Comparison of ENCODE assay signal across 9 mouse cellular contexts in the genomic region with DNA sequence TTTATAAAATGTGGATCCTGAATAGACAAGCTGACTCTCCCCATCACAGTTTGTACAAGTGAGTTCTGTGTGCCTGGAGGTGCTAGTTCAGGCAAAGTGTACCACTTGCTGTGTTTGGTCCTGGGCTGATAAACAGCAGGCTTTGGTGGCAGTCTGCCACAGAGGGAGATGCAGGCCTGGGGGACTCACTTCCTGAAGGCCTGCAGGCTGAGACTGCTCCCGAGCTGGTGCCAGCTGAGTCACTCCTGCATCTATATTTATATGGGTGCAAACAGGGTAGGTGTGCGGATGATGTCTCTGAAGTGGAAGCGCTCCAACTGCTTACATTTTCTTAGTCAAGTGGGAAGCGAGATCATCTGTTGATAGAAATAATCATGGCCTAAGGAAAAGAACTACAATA. TPM values are rescaled to one million over a fixed set of nuclear protein-coding genes. Genes with fewer than 3 reads are reported as not detected.
DNase-seq lines count a peak whose midpoint lies in the region; ATAC-seq and TF ChIP-seq lines count a peak whose summit lies in the region.
"Had no signal": no experiment of that assay in that cellular context is flagged by ENCODE, and none has a peak within 500 bp of the region (broad histone marks: within the 10 kb centered on the region; RNA-seq: fewer than 3 reads in every experiment).

No protein-coding gene starts in this region.

- no peak overlapping the region for H3K27ac ChIP-seq in lung, postnatal 0 days (ENCODE audit: low read length)
- peak overlapping the region; percentile 75 for H3K27ac ChIP-seq in embryonic fibroblast, embryonic 13.5 days (ENCODE audit: insufficient read depth, low read length)
- peak overlapping the region; percentile 94 for H3K27ac ChIP-seq in olfactory bulb, adult 2 months (ENCODE audit: insufficient read depth, low read depth, low read length)
- no peak overlapping the region for H3K27ac ChIP-seq in limb, embryonic 10.5 days
- H3K27ac ChIP-seq in midbrain, embryonic 13.5 days, result no peak overlapping the region
- H3K27ac ChIP-seq: macrophage had no signal

- H3K9ac ChIP-seq in lung, postnatal 0 days (replicated peaks; ENCODE audit: low read depth), result no peak overlapping the region
- no peak overlapping the region for H3K9ac ChIP-seq in midbrain, embryonic 13.5 days (replicated peaks)

- H3K9me3 ChIP-seq in lung, postnatal 0 days (ENCODE audit: low read length), result no peaks in the 10 kb centered on the region
- H3K9me3 ChIP-seq in limb, embryonic 10.5 days (replicated peaks), result no peaks in the 10 kb centered on the region
- H3K9me3 ChIP-seq in midbrain, embryonic 13.5 days, result no peaks in the 10 kb centered on the region

- H3K36me3 ChIP-seq in lung, postnatal 0 days (ENCODE audit: insufficient read depth, low read length), result peaks cover 3% of the 10 kb centered on the region; the same call in 1 of the 2 replicates
- H3K36me3 ChIP-seq in limb, embryonic 10.5 days, result peaks cover 9% of the 10 kb centered on the region
- peaks cover 4% of the 10 kb centered on the region for H3K36me3 ChIP-seq in midbrain, embryonic 13.5 days

- intact Hi-C loops in heart, postnatal 14 days (cut with DNase I), result no loop called here

- TF ChIP-seq EP300 in lung, postnatal 0 days (IDR thresholded peaks at IDR 0.05), result no peak

- peak; percentile 62; the same call in 1 of the 2 replicates for ATAC-seq in lung, postnatal 0 days
- ATAC-seq in midbrain, embryonic 13.5 days, result no peak

- no peaks in the 10 kb centered on the region for H3K27me3 ChIP-seq in lung, postnatal 0 days (replicated peaks; ENCODE audit: insufficient read depth, low read length)
- no peaks in the 10 kb centered on the region for H3K27me3 ChIP-seq in limb, embryonic 10.5 days (ENCODE audit: low read depth, poor library complexity, severe bottlenecking)
- H3K27me3 ChIP-seq in midbrain, embryonic 13.5 days, result no peaks in the 10 kb centered on the region

- H3K4me1 ChIP-seq in lung, postnatal 0 days (ENCODE audit: insufficient read depth, low read depth, low read length), result no peaks in the 10 kb centered on the region
- H3K4me1 ChIP-seq in lung, adult 2 months (ENCODE audit: control insufficient read depth, insufficient read depth, low read length), result peaks cover 4% of the 10 kb centered on the region; the same call in 1 of the 2 replicates
- H3K4me1 ChIP-seq in embryonic fibroblast, embryonic 13.5 days (ENCODE audit: control insufficient read depth, insufficient read depth, low read length), result peaks cover 22% of the 10 kb centered on the region
- peaks cover 27% of the 10 kb centered on the region for H3K4me1 ChIP-seq in olfactory bulb, adult 2 months (ENCODE audit: control insufficient read depth, insufficient read depth, low read length)
- H3K4me1 ChIP-seq in limb, embryonic 10.5 days, result 0 out of 2 replicates have a peak, but pooled peaks cover 3% of the 10 kb centered on the region
- no peaks in the 10 kb centered on the region for H3K4me1 ChIP-seq in midbrain, embryonic 13.5 days (replicated peaks)

- no peak overlapping the region for H3K4me3 ChIP-seq in lung, postnatal 0 days (ENCODE audit: low read depth, low read length)
- no peak overlapping the region for H3K4me3 ChIP-seq in lung, adult 2 months (replicated peaks; ENCODE audit: extremely low read depth, low read depth, low read length)
- no peak overlapping the region for H3K4me3 ChIP-seq in embryonic fibroblast, embryonic 13.5 days (ENCODE audit: insufficient read depth, low read length)
- H3K4me3 ChIP-seq in olfactory bulb, adult 2 months (ENCODE audit: insufficient read depth, low read depth, low read length), result no peak overlapping the region
- H3K4me3 ChIP-seq in limb, embryonic 10.5 days, result no peak overlapping the region
- no peak overlapping the region for H3K4me3 ChIP-seq in midbrain, embryonic 13.5 days (replicated peaks)

- 36% methylated on average over 4 of the region's 4 CpGs for WGBS in lung, postnatal 0 days
- 21% methylated on average over 4 of the region's 4 CpGs for WGBS in lung, adult 2 months
- 15% methylated on average over 4 of the region's 4 CpGs for WGBS in olfactory bulb, adult 2 months
- 82% methylated on average over 4 of the region's 4 CpGs for WGBS in limb, embryonic 10.5 days
- WGBS in midbrain, embryonic 13.5 days, result 87% methylated on average over 4 of the region's 4 CpGs

- no peak for TF ChIP-seq CTCF in lung, postnatal 0 days (IDR thresholded peaks at IDR 0.05)
- no peak for TF ChIP-seq CTCF in lung, adult 2 months (IDR thresholded peaks at IDR 0.05; ENCODE audit: insufficient read depth, low read length)
- TF ChIP-seq CTCF in embryonic fibroblast, embryonic 13.5 days (IDR thresholded peaks at IDR 0.05; ENCODE audit: borderline replicate concordance, insufficient read depth, low read length), result no peak
- TF ChIP-seq CTCF in olfactory bulb, adult 2 months (IDR thresholded peaks at IDR 0.05; ENCODE audit: insufficient read depth, low read depth, low read length), result no peak

- no peak for TF ChIP-seq POLR2A in lung, adult 2 months (IDR thresholded peaks at IDR 0.05; ENCODE audit: borderline replicate concordance, extremely low read depth, low read depth, low read length)
- no peak for TF ChIP-seq POLR2A in embryonic fibroblast, embryonic 13.5 days (IDR thresholded peaks at IDR 0.05; ENCODE audit: low read depth, low read length)
- TF ChIP-seq POLR2A in olfactory bulb, adult 2 months (IDR thresholded peaks at IDR 0.05; ENCODE audit: insufficient read depth, low read depth, low read length), result no peak

- no peak for DNase-seq in lung, postnatal 0 days (ENCODE audit: low spot score)
- DNase-seq in lung, adult 2 months, result no peak
- peak; percentile 24 to 51 for DNase-seq in heart, postnatal 14 days
- DNase-seq in c-Kit-positive CD71-positive TER-119-positive erythroid progenitor cells, embryonic 14.5 days (ENCODE audit: low spot score), result no peak
- DNase-seq in limb, embryonic 10.5 days (ENCODE audit: low spot score), result no peak

- H3K4me2 ChIP-seq in lung, postnatal 0 days (replicated peaks; ENCODE audit: low read depth, low read length), result no peak overlapping the region
- H3K4me2 ChIP-seq in midbrain, embryonic 13.5 days (replicated peaks), result no peak overlapping the region

RNA-seq across cellular contexts. Expression of a gene that starts 14.9 kb away (rescaled TPM):
- 663 and 736 TPM in 2 replicates for polyA plus RNA-seq in lung, postnatal 0 days (2015; fragmentation: Nextera tagmentation; extraction: Ambion mirVana)
- 105 and 150 TPM in 2 replicates for polyA plus RNA-seq in lung, adult 2 months (2012; rRNA removed)
- polyA plus RNA-seq in embryonic fibroblast, embryonic 13.5 days (2011; ENCODE audit: insufficient read length, low read depth, missing spikeins), result 281 and 285 TPM in 2 replicates
- 1,000 to 10,000 TPM; 1,504 to 1,510 TPM for total RNA-seq in heart, postnatal 14 days (2021)
- polyA plus RNA-seq in olfactory bulb, adult 2 months (2012; ENCODE audit: insufficient read depth, insufficient read length, low replicate concordance, missing spikeins), result not detected in 2 replicates
- polyA plus RNA-seq in limb, embryonic 10.5 days (2016; fragmentation: Nextera tagmentation; extraction: Ambion mirVana), result 550 and 555 TPM in 2 replicates
- polyA plus RNA-seq in midbrain, embryonic 13.5 days (2015; fragmentation: Nextera tagmentation; extraction: Ambion mirVana), result 725 and 775 TPM in 2 replicates

RNA-seq across cellular contexts. Expression of a gene that starts 24.5 kb away (rescaled TPM):
- polyA plus RNA-seq in lung, postnatal 0 days (2015; fragmentation: Nextera tagmentation; extraction: Ambion mirVana), result 6.9 and 8.1 TPM in 2 replicates
- 18.8 and 22.6 TPM in 2 replicates for polyA plus RNA-seq in lung, adult 2 months (2012; rRNA removed)
- polyA plus RNA-seq in embryonic fibroblast, embryonic 13.5 days (2011; ENCODE audit: insufficient read length, low read depth, missing spikeins), result 29.0 and 32.1 TPM in 2 replicates
- 10 to 100 TPM; 29.2 to 31.5 TPM for total RNA-seq in heart, postnatal 14 days (2021)
- polyA plus RNA-seq in olfactory bulb, adult 2 months (2012; ENCODE audit: insufficient read depth, insufficient read length, low replicate concordance, missing spikeins), result 83.9 and 320 TPM in 2 replicates
- polyA plus RNA-seq in limb, embryonic 10.5 days (2016; fragmentation: Nextera tagmentation; extraction: Ambion mirVana), result 13.7 and 14.1 TPM in 2 replicates
- polyA plus RNA-seq in midbrain, embryonic 13.5 days (2015; fragmentation: Nextera tagmentation; extraction: Ambion mirVana), result 21.4 and 24.7 TPM in 2 replicates

RNA-seq across cellular contexts. Expression of a gene that starts 59.8 kb away (rescaled TPM):
- polyA plus RNA-seq in lung, postnatal 0 days (2015; fragmentation: Nextera tagmentation; extraction: Ambion mirVana), result 12.9 and 13.2 TPM in 2 replicates
- polyA plus RNA-seq in lung, adult 2 months (2012; rRNA removed), result 7.3 and 13.6 TPM in 2 replicates
- polyA plus RNA-seq in embryonic fibroblast, embryonic 13.5 days (2011; ENCODE audit: insufficient read length, low read depth, missing spikeins), result 56.9 and 64.4 TPM in 2 replicates
- total RNA-seq in heart, postnatal 14 days (2021), result 10 to 100 TPM; 38.4 to 45.4 TPM
- not detected in 2 replicates for polyA plus RNA-seq in olfactory bulb, adult 2 months (2012; ENCODE audit: insufficient read depth, insufficient read length, low replicate concordance, missing spikeins)
- 20.4 and 24.2 TPM in 2 replicates for polyA plus RNA-seq in limb, embryonic 10.5 days (2016; fragmentation: Nextera tagmentation; extraction: Ambion mirVana)
- polyA plus RNA-seq in midbrain, embryonic 13.5 days (2015; fragmentation: Nextera tagmentation; extraction: Ambion mirVana), result 36.9 and 39.5 TPM in 2 replicates

Comparison
In these comparisons a context has a peak if more than half of its experiments do, and no peak if none do; other contexts are left out.
1. DNase-seq: peak in heart, postnatal 14 days (2 of 2); none in lung, postnatal 0 days (single experiment), lung, adult 2 months (single experiment), c-Kit-positive CD71-positive TER-119-positive erythroid progenitor cells, embryonic 14.5 days (single experiment) and limb, embryonic 10.5 days (single experiment).
2. H3K27ac ChIP-seq: peak in embryonic fibroblast, embryonic 13.5 days (single experiment) and olfactory bulb, adult 2 months (single experiment); none in lung, postnatal 0 days (single experiment), limb, embryonic 10.5 days (single experiment) and midbrain, embryonic 13.5 days (single experiment).
3. RNA of a gene that starts 14.9 kb away (polyA plus RNA-seq): 725 to 775 TPM in midbrain, embryonic 13.5 days, 663 to 736 TPM in lung, postnatal 0 days, 550 to 555 TPM in limb, embryonic 10.5 days, 281 to 285 TPM in embryonic fibroblast, embryonic 13.5 days and 105 to 150 TPM in lung, adult 2 months; not detected in olfactory bulb, adult 2 months; every median in the first group is over 100 times any median in the second.